Mouse (Mus musculus): ENCODE results near the gene Gm8978. TPM values are rescaled to one million over a fixed set of nuclear protein-coding genes. Genes with fewer than 3 reads are reported as not detected.

The Gm8978 gene
- not detected for polyA plus RNA-seq (2015; fragmentation: Illumina TruSeq; extraction: RNeasy Lipid Tissue Mini Kit (QIAGEN cat#74804); ENCODE audit: insufficient read depth, low replicate concordance)

DNA sequence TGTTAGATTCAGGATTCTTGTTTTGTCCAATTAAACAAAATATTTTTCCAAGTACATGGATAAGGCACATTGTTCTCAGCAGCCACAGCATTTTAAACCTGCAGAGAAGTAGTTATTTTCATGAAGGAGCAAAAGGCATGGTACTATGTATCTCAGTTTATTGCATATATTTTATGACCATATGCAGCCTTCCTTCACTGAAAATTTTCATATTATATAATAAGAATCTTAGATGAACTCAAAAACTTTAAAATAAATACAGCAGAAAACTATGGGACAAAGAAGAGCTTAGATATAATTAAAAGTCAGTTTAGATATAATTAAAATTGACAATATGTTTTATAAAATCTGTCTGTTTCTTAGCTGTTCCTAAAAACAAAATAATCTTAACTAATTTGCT lies at the start of gene Gm8978:
Gene Gm8978 (minus strand): TSS at position 101 of the 400 bp plus-strand sequence.

Other genes with a start within 250 kb of the Gm8978 start
- 1.2 TPM for gene Rnls, start 233.0 kb downstream of the Gm8978 start, polyA plus RNA-seq (2015; fragmentation: Illumina TruSeq; extraction: RNeasy Lipid Tissue Mini Kit (QIAGEN cat#74804); ENCODE audit: insufficient read depth, low replicate concordance)
- gene Lipo4, start 107.5 kb downstream of the Gm8978 start, polyA plus RNA-seq (2015; fragmentation: Illumina TruSeq; extraction: RNeasy Lipid Tissue Mini Kit (QIAGEN cat#74804); ENCODE audit: insufficient read depth, low replicate concordance), result not detected
- gene Lipo2, start 126.1 kb upstream of the Gm8978 start, polyA plus RNA-seq (2015; fragmentation: Illumina TruSeq; extraction: RNeasy Lipid Tissue Mini Kit (QIAGEN cat#74804); ENCODE audit: insufficient read depth, low replicate concordance), result 0.14 TPM
- gene Lipo3, start 136.7 kb upstream of the Gm8978 start, polyA plus RNA-seq (2015; fragmentation: Illumina TruSeq; extraction: RNeasy Lipid Tissue Mini Kit (QIAGEN cat#74804); ENCODE audit: insufficient read depth, low replicate concordance), result 22.6 TPM
- gene Lipo1, start 162.2 kb upstream of the Gm8978 start, polyA plus RNA-seq (2015; fragmentation: Illumina TruSeq; extraction: RNeasy Lipid Tissue Mini Kit (QIAGEN cat#74804); ENCODE audit: insufficient read depth, low replicate concordance), result not detected